Mouse (Mus musculus): ENCODE results near the gene Gm20509. TPM values are rescaled to one million over a fixed set of nuclear protein-coding genes. Genes with fewer than 3 reads are reported as not detected.
"Not testable (repeated sequence)": the region's sequence is repeated elsewhere in the genome, so short reads cannot be mapped to it uniquely, and the experiment has no call there.

The Gm20509 gene
- polyA plus RNA-seq, 1 experiment = not detected

DNA sequence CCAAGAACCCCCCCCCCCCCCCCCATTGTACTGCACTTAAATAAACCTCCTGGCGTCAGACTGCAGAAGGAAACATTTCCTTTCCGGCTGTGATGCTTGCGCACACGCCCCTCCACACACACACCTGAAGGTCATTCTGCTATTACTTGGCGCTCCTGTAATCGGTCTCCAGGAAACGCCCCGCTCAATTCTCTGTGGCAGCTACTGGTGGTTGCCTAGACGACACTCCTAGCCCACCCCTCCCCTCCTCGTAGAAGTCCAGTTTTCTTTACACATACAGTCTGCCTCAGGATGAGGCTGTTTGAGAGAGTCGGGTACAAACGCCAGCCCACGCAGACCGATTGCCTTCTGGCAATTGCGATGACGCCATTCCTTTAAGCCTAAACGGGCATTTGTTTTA lies 7.7 kb upstream of the Gm20509 start:
- 18% methylated on average over 17 of the region's 17 CpGs for WGBS
- DNase-seq (ENCODE audit: low read depth, low spot score) = no peak

DNA sequence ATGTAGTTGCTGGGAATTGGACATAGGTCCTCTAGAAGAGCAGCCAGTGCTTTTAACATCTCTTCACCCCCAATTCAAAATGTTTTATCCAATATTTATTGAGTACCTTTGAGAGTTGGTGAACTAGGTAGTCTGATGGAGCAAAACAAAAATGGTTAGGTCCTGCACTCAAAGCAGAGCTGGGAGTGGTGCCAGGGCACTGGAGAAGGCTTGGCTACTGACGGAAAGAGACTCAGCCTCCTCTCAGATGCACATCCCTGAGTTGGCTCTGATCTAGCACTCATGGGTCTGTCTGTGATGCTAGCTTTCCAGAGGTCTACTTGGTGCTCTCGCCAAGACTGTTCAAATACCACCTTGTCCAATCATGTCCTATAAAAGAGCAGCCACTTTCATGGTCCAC lies 4.4 kb upstream of the Gm20509 start:
- WGBS = 71% methylated on average over 2 of the region's 2 CpGs
- DNase-seq (ENCODE audit: low read depth, low spot score) = no peak

DNA sequence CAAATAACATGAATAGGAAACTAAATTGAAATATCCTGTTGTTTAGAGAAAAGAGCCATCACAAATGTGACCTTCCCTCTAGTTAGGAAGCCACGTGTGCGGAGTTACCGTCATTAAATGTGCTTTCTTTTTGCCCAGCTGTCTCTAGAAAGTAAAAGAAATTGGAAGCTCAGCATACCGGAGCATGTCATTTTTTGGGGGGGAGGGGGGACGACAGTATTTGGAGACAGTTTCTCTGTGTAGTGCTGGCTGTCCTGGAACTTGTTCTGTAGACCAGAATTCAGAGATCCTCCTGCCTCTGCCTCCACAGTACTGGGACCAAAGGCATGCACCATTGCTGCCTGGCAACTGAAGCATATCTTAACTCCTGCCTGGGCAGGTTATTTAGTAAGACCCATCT lies 734 bp upstream of the Gm20509 start, which contains the start of gene Khdc3:
Gene Khdc3, plus strand, starts transcription at position 301 of the 400 bp plus-strand sequence.
- DNase-seq (ENCODE audit: low read depth, low spot score) = no peak
- 85% methylated on average over 5 of the region's 5 CpGs for WGBS

DNA sequence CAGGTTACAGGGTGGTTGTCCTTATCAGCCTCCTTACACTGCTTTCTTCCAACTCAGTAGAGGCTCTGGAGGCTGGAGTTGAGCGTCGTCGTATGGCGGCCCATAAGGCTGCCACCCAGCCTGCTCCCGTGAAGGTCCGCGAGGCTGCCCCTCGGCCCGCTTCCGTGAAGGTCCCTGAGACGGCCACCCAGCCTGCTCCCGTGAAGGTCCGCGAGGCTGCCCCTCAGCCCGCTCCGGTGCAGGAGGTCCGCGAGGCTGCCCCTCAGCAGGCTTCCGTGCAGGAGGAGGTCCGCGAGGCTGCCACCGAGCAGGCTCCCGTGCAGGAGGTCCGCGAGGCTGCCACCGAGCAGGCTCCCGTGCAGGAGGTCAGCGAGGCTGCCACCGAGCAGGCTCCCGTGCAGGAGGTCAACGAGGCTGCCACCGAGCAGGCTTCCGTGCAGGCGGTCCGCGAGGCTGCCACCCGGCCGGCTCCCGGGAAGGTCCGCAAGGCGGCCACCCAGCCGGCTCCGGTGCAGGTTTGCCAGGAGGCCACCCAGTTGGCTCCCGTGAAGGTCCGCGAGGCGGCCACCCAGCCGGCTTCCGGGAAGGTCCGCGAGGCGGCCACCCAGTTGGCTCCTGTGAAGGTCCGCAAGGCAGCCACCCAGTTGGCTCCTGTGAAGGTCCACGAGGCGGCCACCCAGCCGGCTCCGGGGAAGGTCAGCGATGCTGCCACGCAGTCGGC lies 1.0 kb downstream of the Gm20509 start:
- DNase-seq (ENCODE audit: low read depth, low spot score) = no peak
- WGBS = 10% methylated on average over 60 of the region's 60 CpGs

DNA sequence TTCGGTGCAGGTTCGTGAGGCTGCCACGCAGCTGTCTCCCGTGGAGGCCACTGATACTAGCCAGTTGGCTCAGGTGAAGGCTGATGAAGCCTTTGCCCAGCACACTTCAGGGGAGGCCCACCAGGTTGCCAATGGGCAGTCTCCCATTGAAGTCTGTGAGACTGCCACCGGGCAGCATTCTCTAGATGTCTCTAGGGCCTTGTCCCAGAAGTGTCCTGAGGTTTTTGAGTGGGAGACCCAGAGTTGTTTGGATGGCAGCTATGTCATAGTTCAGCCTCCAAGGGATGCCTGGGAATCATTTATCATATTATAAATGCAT lies 1.6 kb downstream of the Gm20509 start:
- DNase-seq (ENCODE audit: low read depth, low spot score) = no peak
- 44% methylated on average over 5 of the region's 5 CpGs for WGBS

DNA sequence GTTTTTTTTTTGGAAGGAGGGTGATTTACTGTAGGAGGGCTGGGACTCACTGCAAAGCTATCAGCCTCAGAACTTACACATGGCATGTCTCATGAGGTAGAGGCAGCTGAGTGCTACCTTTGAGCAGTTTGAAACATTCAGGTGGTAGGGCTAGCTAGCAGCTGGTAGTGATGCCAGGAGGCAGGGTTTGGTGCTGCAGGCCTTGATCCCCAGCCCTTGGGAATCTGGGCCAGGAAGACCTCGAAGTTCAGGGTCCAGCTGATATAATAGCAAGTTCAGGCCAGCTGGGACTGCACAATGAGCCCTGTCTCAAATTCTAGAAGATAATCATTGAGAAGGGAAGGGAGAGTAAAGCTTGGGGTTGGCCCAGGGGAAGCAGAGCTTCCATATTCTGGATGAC lies 2.9 kb downstream of the Gm20509 start:
- no peak for DNase-seq (ENCODE audit: low read depth, low spot score)
- 59% methylated on average over 1 of the region's 1 CpGs for WGBS

DNA sequence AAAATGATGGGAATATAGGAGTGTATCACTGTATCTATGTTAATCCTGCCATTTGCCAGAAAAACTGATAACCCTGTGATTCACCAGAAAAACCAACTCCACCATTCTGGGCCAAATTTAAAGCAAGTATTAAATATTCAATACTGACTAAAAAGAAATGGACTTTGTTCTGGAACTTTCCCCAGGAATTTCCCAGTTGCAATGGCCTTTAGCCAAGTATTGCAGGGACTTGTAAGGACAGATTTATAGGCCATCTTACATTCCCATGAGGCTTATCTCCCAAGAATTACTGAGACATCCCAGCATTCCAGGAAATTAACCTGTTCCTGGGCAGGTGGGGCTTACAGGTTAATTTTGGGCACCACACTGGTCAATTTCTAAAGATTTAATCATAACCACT lies 3.5 kb downstream of the Gm20509 start:
- no peak for DNase-seq (ENCODE audit: low read depth, low spot score)

DNA sequence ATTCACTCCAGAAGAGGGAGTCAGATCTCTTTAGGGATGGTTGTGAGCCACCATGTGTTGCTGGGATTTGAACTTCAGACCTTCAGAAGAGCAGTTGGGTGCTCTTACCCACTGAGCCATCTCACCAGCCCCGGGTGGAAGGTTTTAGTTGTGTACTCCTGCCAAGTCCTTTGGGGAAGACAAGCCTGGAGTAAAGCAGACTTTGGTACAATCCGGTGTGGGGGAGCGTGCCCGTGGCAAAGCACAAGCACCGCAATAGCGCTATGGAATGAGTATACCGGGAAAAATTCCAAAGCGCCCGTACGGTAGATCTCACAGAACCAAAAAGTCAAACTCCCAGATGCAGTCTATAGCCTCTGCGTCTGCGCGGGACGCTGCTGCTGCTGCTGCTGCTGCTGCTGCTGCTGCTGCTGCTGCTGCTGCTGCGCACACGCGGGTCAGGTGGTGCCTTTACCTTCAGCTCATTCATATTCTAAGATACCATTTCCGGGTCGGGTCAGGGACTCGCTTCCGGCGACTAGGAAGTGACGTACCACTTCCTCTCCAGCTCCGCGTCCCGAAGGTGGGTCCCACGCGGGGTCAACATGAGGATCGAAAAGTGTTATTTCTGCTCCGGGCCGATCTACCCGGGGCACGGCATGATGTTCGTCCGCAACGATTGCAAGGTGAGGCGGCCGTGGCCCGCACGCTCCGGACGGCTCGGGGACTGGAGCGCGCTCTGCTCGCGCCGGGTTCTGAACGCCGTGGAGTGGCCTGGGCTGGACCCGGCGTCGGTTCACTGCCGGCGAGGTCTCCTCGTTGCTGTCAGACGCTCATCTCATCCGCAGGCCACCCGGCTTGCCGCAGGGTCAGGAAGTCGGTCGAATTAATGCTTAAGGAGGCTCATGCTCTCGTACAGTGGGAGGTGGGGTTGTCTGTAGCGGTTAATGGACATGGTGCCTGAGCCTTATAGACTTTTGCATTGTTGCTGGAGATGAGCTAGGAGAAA lies 10.9 kb downstream of the Gm20509 start, which contains the start of gene Rsl24d1:
Gene Rsl24d1, plus strand, starts transcription at position 508 of the 988 bp plus-strand sequence.
- peak; percentile 78 for DNase-seq (ENCODE audit: low read depth, low spot score)
- WGBS = under 1% methylated on average over 64 of the region's 64 CpGs

DNA sequence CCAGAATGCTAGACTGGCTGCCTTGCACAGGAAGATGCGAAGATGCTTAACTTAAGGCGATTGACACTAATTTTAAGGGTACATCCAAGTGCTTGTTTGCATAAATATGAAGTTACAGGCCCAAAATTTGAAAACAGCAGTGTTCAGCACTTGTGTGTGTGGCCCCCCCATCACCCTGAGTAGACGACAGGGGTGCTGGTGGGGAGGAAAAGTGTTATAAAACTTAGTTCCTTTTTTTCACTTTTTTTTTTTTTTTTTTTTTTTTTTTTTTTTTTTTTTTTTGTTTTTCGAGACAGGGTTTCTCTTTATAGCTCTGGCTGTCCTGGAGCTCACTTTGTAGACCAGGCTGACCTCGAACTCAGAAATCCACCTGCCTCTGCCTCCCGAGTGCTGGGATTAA lies 14.4 kb downstream of the Gm20509 start:
- not testable (repeated sequence) for DNase-seq (ENCODE audit: low read depth, low spot score)
- WGBS = 90% methylated on average over 5 of the region's 6 CpGs

DNA sequence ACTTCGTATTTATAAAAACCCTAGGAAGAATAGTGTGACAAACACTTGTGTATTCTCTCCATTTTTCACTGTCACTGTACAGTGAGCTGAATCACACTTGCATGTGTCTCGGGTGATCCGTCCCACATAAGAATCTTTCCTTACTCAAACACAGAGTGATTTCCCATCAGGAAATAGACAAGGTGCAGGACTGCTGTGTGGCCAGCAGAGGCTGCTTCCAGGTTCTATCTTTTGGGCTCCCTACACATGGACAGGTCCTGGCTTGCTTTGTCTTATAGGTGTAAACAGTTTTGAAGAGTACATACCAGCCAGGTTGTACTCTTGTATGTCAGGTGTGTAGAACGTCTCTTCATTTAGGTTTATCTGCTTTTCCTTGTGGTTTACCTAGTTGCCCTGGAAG lies 15.7 kb downstream of the Gm20509 start:
- no peak for DNase-seq (ENCODE audit: low read depth, low spot score)
- WGBS = 82% methylated on average over 4 of the region's 4 CpGs

DNA sequence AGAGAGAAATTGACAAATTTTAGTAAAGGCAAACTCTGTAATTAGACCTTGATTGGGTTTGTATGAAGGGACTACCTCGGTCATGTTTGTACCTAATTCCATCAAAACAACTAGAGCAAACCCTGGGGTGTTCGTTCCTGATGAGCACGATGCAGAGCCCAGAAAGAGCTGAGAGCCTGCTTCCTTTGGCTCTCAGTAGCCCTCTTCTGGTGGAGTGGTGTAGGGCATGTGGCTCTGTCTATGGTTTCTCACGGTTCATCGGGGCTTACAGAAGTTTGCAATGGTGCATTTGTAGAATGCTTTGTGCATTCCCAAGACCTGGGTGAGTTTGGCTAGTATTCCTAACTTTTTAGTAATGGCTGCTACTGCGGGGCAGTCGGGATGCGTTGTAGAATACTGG lies 19.5 kb downstream of the Gm20509 start:
- 62% methylated on average over 8 of the region's 8 CpGs for WGBS
- DNase-seq (ENCODE audit: low read depth, low spot score) = no peak

DNA sequence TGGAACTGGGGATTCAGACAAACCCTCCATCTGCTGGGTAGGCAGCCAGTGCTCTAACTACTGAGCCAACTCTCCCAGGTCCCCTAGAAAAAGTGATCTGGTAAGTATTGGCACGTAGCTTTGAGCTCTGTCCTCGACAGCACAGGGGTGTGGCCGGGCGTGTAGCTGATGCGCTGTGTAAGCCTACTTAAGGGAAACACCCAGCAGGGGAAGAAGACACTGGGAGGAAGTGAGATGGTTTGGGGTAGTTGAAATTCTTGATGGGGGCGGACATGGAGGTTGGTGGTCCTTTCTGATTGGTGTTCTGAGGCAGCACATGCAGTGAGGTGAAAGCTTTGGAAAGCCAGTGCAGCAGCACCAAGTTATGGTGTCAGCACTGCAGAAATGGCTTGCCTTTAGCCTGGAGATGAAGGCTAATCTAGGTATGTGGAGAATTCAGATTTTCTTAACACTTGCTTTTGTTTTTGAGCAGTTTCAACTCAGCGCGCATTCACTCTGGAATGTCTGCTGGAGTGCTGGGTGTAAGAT lies 22.8 kb downstream of the Gm20509 start:
- WGBS = 76% methylated on average over 8 of the region's 8 CpGs
- DNase-seq (ENCODE audit: low read depth, low spot score) = no peak

DNA sequence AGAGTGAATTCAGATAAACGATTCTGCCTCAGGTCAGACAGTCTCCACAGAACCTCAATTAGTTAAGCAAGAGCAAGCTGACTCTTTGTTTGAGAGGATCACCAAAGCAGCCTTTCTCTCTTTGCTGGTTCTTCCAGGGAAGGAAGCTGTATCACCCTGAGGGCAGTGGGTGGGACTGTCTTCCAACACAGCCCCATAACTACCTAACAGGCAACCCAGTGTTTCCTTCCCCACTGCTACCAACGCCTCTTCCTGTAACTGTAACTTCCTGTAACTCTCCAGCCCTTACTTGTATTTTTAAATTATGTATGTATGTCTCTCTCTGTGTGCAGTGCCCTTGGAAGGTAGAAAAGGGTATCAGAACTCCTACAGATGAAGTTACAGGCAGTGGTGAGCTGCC lies 25.2 kb downstream of the Gm20509 start:
- DNase-seq (ENCODE audit: low read depth, low spot score) = no peak
- WGBS = 86% methylated on average over 2 of the region's 2 CpGs

DNA sequence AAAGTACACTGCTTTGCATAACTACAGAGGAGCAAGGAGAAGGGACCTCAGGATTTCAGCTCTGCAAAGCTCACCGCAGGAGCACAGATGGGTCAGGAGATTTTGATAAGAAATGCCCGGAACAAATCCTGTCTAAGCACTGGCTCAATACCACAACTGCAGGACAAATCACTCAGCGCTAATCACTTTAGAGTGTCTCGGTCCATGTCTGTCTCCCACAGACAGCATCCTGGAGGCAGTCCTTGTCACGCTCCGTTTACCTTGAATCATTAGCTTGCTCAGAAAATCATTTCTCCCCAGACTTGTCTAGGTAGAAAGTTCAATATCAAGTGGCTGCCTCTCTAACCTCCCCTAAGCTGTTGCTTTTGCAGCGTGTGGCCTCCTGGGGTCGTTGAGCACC lies 27.6 kb downstream of the Gm20509 start:
- WGBS = 80% methylated on average over 8 of the region's 8 CpGs

DNA sequence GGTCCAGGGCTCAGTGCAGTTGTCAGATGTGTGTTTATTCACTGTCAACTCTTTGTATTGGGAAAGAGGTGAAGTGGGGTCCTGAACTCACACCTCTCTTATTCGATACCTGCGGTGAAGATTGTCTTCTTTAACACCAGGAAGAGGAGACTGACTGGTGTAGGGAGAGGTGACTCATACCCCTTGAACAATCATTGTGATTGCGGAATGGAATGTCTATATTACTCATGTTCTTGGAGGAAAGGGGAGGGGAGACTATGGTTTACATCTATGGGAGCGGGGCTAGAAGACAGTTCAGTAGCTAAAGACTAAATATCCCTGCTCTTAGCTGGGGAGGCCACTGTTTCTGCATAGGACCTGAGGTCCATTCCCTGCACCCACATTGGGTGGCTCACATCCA lies 28.3 kb downstream of the Gm20509 start:
- DNase-seq (ENCODE audit: low read depth, low spot score) = no peak
- WGBS = 43% methylated on average over 4 of the region's 4 CpGs

More for the DNA sequence above, 27.6 kb downstream of the Gm20509 start:
- no peak for DNase-seq (ENCODE audit: low read depth, low spot score)

DNA sequence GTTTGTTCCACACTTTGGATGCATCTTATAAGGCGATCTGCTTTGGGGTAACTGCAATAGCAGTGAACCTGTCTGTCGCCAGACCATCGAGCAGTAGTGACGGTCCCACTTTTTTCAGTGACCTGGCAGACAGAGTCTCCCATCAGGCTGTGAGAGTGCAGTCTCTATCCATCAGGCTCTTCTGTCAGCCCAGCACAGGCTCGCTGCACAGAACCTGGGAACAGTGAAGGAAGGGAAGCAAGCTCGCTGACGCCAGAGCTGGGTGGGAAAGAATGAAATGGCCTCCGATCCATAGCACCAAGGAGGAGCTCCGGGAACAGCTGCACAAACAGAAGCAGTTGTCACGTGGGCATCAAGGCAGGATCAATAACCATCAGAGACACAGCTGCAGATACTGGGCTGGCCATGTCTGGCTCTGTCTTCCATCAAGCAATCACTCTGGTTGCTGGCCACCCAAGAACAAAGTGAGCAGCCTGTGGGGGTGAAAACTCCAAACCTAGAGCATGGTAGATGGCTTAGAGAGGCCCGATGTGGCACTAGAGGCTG lies 35.1 kb downstream of the Gm20509 start:
- DNase-seq (ENCODE audit: low read depth, low spot score) = no peak
- 49% methylated on average over 11 of the region's 11 CpGs for WGBS

DNA sequence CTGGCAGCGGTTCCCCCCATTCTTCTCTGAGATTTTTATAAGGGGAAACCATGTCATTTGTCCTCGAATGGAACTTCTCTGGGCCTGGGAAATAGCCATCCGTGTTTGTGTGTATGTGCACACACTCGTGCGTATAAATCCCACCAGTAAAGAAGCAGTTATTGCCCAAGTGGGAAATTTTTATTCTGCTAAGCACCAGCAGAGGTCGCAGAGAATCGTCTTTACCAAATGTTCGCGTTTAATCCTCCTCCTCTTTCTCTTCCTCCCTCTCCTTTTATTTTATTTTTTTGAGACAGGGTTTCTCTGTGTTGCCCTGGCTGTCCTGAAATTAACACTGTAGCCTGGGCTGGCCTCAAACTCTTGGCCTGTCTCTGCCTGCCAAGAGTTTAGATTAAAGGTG lies 52.1 kb downstream of the Gm20509 start:
- 49% methylated on average over 9 of the region's 9 CpGs for WGBS
- DNase-seq (ENCODE audit: low read depth, low spot score) = no peak

DNA sequence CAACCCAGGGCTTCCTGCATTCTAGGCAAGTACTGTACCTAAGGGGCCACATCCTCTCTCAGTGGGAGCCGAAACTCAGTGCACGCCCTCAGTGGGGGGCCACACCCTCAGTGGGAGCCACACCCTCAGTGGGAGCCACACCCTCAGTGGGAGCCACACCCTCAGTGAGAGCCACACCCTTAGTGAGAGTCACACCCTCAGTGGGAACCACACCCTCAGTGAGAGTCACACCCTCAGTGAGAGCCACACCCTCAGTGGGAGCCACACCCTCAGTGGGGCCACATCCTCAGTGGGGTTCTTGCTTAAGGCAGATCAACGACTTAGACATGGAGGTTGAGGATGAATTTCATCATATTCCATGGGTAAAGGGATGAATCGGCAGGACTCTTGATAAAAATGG lies 55.7 kb downstream of the Gm20509 start:
- 80% methylated on average over 4 of the region's 4 CpGs for WGBS
- no peak for DNase-seq (ENCODE audit: low read depth, low spot score)

DNA sequence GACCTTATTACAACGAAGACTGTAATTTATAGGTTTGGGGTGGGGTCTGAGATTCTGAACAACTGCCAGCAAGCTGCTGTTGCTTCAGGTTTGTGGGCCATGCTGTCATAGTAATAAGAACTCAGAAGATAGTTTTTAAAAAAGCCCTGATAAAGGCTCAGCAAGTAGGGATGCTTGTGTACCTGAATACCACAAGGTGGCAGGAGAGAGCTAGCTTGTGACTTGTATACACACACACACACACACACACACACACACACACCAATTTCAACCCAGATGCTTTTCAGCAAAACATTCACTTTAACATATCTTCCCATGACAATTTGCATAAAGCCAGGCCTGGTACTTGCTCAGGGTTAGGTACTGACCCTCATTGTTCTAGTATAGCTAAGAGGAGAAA lies 57.0 kb downstream of the Gm20509 start:
- DNase-seq (ENCODE audit: low read depth, low spot score) = no peak
- WGBS = 29% methylated on average over 1 of the region's 1 CpGs

DNA sequence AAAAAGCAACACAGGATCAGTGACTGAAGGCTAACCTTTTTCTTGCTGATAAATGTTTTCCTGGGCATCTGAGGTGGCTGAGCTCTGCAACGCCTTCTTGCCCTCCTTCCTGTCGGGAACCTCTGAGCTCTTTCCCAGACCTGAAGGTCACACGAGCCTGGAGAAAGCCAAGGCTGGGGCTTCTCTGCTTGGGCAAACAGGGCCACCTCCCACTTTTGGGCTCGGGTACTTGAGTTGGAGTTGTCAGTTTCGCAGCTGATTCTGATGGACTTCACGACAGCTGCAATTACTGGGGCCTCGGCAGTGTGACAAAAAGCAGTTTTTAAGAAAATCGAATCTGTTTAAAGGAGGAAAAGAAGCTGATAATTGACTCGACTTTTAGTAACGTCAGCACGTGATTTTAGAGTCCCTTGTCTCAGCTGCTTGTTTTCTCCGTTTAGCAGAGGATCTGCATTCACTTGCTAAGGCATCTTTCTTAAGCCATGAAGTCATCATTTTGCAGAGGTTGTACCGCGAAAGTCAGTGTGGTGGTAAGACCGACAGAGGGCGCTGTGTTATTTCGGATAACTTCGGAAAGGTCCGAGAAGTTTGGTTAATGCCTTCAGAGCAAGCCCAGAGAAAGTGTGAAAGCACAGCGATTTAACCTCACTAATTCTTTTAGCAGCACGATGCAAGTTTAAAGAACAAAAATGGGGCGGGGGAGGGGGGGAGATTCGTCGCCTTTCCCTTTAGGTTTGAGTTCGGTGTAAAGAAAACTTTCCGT lies 60.5 kb downstream of the Gm20509 start:
- DNase-seq (ENCODE audit: low read depth, low spot score) = peak; percentile 8
- 20% methylated on average over 26 of the region's 26 CpGs for WGBS
